Mouse (Mus musculus): ENCODE results near the gene Fyb2.

The Fyb2 gene

DNA sequence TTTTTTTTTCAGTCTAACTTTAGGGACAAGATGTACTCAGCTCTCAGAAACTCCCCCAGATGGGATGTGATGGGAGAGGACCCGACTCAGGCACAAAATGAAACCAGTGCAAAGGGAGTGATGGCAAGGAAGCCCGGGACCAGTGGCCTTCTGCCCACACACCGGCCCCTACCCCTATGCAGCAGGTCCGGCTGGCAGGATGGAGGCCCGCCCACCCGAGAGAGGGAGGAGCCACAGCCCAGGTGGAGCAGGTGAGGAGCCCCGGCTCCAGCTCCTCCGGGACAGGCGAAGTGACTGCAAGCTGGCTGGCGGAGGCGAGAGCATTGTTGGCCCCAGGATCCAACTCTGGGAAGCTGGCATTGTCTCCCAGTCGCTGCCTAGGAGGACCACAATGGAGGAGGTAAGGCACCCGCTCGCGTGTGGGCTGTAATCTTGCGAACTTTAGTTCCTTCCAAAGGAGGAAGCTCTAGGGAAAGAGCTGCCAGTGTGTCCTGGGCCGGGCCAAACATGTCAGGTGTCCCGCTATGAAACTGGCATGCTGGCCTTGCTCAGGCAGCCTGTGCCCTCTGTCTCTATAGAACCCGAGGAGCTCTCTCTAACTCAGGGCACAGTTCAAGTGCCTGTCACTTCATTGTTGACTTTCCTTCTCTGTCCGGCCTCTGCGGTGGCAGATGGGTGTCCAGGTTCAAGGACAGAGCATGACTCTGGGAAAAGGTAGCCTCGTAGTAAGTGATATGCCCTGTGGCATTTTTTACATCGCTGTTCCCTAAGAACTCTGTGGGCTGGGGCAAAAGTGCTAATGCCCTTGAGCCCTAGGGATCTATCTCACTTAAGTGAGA, at the start of gene Fyb2:
Gene Fyb2, plus strand, starts transcription at position 166 of the 839 bp plus-strand sequence.
- DNase-seq (ENCODE audit: inconsistent ontology term), result no peak

GRCm38 (mm10) chr4:104864397-104864796, 48.9 kb upstream of the Fyb2 start:
- DNase-seq (ENCODE audit: inconsistent ontology term), result no peak

- DNase-seq (ENCODE audit: inconsistent ontology term), result no peak
Observed at GRCm38 (mm10) chr4:104869581-104869980, 43.7 kb upstream of the Fyb2 start.

DNA sequence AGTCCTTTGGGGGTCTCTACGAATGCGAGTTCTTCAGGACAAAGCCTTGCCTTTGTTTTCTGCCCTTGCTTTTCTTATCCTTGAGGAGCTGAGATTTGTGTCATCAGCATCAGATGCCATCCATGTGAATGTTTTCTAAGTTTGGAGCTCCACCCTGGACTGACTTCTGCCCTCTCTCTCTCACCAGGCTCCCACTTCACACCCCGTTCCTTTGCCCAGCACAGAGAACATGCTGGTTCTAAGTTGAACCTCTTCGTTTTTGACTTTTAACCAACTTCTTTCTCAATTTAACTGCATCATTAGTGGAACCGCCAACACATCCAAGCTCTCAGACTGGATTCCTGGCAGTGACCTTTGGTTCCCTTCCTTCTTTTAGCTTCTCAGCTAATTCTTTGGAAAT, 43.1 kb upstream of the Fyb2 start:
- no peak for DNase-seq (ENCODE audit: inconsistent ontology term)

- DNase-seq (ENCODE audit: inconsistent ontology term), result no peak
Observed at GRCm38 (mm10) chr4:104875832-104876231, 37.4 kb upstream of the Fyb2 start.

GRCm38 (mm10) chr4:104876323-104876722, 36.9 kb upstream of the Fyb2 start, which contains the start of gene C8a:
Gene C8a, minus strand, starts transcription at chr4:104876398.
- no peak for DNase-seq (ENCODE audit: inconsistent ontology term)

DNA sequence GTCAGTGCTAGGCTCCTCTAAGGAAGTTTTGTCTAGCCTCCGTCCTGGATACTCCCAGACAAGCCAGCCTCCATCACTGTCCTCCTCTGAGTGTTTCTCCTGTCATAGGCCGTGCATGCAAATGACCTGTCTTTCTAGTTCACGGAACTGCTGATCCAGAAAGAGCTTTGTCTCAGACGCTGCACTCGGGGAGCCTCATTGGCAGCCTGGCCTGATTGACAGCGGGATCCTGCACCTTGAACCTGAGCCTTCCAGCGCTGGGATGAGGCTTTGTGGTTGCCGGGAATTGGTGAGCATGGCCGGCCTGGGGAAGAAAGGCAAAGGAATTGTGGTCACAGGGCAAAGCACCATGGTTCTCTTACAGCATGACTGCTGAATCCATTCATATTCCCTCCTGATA, 25.8 kb upstream of the Fyb2 start:
- DNase-seq (ENCODE audit: inconsistent ontology term), result no peak

GRCm38 (mm10) chr4:104888499-104889262, 24.6 kb upstream of the Fyb2 start:
- peak; percentile 58 for DNase-seq (ENCODE audit: inconsistent ontology term)

GRCm38 (mm10) chr4:104891708-104892107, 21.5 kb upstream of the Fyb2 start:
- DNase-seq (ENCODE audit: inconsistent ontology term), result no peak

DNA sequence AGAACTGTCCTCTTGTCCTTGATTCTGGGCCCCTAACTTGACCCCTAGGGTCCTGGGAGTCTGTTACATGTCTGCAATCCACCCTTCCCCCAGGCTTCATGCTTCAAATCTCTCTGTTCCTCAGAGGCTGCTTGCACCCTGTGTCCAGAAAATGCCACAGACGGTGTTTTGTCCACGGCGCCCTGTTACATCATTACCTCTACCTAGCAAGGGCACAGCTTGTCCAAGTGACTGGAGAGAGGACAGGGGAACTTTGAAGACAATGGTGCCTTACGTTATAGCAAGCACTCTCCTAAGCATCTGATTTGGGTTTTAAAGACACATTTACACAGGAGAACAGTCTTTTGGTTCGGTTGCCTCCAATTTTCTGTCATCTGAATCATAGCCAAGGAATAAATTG, 19.7 kb upstream of the Fyb2 start:
- no peak for DNase-seq (ENCODE audit: inconsistent ontology term)

- peak; percentile 68 for DNase-seq (ENCODE audit: inconsistent ontology term)
Observed at GRCm38 (mm10) chr4:104894004-104894734, 19.1 kb upstream of the Fyb2 start.

- DNase-seq (ENCODE audit: inconsistent ontology term), result no peak
Observed at GRCm38 (mm10) chr4:104902836-104903235, 10.4 kb upstream of the Fyb2 start.

DNA sequence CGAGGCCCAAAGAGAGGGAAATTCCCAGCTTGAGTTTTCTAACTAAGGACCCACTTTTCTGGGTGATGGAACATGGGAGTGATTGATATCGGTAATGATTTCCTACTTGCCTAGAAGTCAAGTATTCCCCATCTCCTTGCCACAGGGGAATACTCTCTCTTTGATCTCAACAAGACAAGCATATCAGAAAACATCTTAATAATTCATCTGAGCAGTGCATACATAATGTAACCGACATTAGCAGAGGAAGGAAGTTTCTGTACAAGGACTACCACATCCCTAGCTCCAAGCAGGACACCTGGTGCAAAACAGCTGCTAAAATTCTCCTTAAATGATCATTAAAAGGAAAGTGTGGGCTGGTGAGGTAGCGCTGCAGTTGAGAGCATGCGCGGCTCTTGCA, 8.2 kb upstream of the Fyb2 start:
- no peak for DNase-seq (ENCODE audit: inconsistent ontology term)

DNA sequence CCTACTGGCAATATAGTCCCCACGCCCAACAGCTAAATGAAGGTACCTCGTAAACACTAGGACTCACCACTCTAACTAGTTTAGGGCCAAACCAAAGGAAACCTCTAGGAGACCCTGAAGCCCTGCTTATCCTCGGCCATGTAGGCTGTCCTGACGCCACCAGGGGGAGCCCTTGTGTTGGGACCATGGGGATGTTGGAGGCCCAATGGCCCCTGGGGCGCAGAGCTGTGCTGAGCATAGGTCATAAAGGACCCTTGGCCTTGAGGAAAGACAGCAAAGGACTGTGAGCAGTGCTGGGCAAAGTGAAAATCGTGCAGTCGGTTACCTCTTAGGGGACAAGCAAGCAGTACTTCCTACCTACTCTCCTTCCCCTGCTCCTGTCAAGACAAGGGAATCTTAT, 1.6 kb upstream of the Fyb2 start:
- peak; percentile 77 for DNase-seq (ENCODE audit: inconsistent ontology term)

GRCm38 (mm10) chr4:104914711-104915247, 1.5 kb downstream of the Fyb2 start:
- no peak for DNase-seq (ENCODE audit: inconsistent ontology term)

GRCm38 (mm10) chr4:104918017-104918416, 4.8 kb downstream of the Fyb2 start:
- no peak for DNase-seq (ENCODE audit: inconsistent ontology term)

DNA sequence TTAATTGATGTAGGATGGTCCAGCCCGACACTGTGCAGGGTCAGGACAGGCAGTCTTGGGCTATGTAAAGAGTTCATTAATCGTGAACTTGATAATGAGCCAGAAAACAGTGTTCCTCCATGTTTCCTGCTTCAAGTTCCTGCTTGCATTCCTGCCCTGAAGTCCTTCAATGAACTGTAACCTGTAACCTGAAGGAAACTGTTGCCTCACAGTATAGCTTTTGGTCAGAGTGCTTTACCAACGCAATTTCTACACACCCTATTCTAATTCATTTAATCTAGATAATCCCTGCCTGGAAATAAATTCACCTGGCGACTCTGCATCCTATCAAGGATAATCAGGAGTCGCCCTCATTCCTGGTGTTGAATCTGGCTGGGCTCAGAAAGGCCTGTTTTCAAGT, 12.1 kb downstream of the Fyb2 start:
- no peak for DNase-seq (ENCODE audit: inconsistent ontology term)

DNA sequence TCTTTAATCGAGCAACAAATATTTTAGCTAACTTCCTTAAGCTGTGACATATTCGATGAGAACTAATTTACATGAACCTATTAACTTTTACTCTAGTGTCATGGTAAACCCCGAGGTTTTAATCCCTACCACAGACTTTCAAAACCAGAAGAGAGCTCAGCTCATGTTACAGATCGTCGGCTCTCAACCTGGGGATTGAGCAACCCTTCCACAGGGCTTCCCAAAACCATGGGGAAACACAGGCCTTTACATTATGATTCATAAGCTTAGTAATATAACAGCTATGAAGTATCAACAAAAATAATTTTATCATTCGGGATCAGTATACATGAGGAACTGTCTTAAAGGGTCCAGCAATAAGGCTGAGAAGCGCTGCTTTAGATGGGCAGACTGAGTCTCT, 15.9 kb downstream of the Fyb2 start:
- no peak for DNase-seq (ENCODE audit: inconsistent ontology term)

DNA sequence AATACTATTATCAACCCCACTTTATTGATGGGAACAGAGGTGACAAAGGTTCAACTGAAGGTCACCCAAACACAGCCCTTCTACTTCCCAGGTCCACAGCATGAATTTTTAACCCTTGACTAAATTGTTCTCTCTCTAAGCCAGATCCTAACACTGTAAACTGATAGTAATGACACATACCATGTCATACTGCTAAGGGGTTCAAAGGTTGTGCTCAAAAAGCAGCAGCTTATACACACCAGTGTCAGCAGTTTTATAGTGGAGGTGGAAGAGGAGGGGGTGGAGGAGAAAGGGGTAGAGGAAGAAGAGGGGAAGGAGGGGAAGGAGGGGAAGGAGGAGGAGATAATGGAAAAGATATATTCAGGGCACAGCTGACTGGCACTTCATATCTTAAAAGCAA, 20.4 kb downstream of the Fyb2 start:
- DNase-seq (ENCODE audit: inconsistent ontology term), result no peak

GRCm38 (mm10) chr4:104934997-104935396, 21.7 kb downstream of the Fyb2 start:
- no peak for DNase-seq (ENCODE audit: inconsistent ontology term)

GRCm38 (mm10) chr4:104935436-104935835, 22.2 kb downstream of the Fyb2 start:
- DNase-seq (ENCODE audit: inconsistent ontology term), result no peak

GRCm38 (mm10) chr4:104936011-104936410, 22.8 kb downstream of the Fyb2 start:
- DNase-seq (ENCODE audit: inconsistent ontology term), result peak; percentile 85

All from Muller cell, postnatal 12 days (primary cell).